Mouse (Mus musculus): ENCODE results near the gene Smpdl3b.

The Smpdl3b gene

GRCm38 (mm10) chr4:132733071-132733770 lies 23.8 kb downstream of the Smpdl3b start:
- no peak for DNase-seq

- peak; percentile 94 for DNase-seq
Measured at GRCm38 (mm10) chr4:132732148-132732684, 24.8 kb downstream of the Smpdl3b start, which contains the start of gene Xkr8. Xkr8 (minus strand) TSS chr4:132732546.

- no peak for DNase-seq
Measured at GRCm38 (mm10) chr4:132731616-132732015, 25.4 kb downstream of the Smpdl3b start.

DNA sequence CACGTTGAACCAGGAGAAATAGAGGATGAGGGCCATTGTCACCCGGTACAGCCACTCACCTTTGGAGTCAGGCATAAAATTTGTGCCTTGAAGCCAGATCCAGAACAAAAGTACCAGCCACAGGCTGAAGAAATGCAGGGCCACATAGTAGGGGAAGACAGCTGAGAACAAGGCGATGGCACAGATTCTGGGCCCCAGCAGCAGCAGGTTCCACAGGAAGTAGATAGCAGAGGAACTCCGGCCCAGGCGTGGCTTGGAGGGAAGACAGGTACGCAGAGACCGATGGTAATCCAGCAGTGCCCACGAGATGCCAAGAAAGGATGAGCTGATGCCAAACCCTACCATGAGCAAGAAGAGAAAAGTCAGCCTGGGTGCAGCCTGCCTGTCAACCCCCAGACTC lies 28.8 kb downstream of the Smpdl3b start:
- DNase-seq = no peak

DNA sequence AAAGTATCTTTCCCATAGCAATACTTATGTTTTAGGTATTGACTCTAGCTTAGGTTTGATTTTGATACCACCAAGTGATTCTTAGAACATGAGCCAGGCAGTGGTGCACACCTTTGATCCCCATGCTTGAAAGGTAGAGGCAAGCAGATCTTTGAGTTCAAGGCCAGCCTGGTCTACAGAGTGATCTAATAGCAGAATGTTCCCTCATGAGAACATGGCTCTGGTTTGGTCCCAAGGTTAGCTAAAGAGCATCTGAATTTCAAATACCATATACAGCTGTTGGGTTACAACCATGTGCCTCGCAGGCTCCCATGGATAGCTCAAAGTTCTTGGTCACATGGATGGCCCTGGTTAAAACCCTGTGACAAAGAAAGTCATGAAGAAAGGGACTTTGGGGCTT lies 38.8 kb downstream of the Smpdl3b start:
- no peak for DNase-seq

DNA sequence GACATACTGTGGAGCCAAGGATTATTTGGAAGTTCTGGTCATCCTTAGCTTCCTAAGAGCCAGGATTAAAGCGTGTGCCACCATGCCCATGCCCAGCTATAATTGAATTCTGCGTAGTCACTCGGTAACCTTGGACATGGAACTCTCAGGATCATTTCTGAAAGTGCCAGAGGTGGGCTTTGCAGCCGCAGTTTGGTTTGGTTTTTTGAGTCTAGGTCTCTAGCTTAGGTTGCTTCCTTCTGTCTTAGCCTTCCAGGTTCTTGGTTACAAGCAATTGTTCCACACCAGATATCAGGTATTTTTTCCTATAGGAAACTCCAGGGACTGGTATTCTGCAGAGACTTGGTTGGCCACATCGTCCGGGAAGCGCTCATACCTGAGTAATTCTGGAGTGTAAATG lies 43.9 kb downstream of the Smpdl3b start:
- DNase-seq = no peak

GRCm38 (mm10) chr4:132706885-132707284 lies 50.2 kb downstream of the Smpdl3b start:
- no peak for DNase-seq

DNA sequence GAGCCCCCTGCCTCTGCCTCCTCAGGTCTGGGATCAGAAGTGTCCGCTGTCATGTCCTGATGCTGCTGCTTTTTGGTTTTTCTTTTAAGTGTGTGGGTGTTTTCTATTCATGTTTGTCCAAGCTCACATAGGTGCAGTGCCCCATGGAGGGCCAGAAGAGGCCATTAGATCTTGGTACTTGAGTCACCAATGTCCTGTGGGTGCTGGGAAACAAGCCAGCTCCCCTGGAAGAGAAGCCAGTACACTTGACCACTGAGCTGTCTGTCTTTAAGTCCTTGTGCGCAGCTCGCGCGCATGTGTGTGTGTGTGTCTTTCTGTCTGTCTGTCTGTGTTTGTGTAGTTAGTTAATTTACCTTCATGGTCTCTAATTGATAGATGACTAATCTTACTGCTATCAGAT lies 55.0 kb downstream of the Smpdl3b start:
- no peak for DNase-seq

DNA sequence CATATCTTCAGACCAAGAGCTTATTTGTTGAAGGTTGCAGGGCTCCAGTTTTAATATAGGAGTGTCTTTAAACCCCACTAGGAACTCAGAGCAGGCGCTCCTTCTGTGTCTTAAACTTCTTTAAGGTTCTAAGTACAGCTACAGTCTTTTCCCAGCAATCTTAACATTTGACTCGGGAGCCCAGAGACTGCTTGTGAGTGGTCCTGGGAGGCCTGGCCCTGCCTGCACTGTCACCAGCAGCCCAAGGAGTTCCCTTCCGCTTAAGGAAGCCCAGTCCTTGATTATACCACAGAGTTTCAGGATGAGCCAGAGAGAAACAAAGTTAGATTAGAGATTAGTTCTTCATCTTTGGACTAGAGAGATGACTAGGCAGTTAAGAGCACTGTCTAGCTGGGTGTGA lies 63.7 kb downstream of the Smpdl3b start:
- DNase-seq = no peak

DNA sequence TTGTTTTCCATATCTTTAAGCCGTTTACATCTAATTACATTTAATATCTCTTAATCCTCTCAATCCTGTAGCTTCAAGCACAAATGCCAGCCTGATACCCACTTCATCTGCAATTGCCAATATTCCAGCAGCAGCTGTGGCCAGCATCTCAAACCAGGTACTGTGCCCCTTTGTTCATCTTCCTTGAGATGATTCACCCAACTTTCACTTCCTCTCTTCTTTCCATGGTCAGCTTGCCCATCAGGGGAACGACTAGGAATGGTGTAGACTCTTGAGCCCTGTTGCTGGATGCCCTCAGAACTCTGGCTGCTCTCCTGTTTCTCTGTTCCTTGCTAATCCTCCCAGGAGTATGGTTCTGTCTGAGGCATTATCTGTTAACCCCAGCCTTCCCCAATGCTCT lies 67.4 kb downstream of the Smpdl3b start:
- DNase-seq = no peak
